Mouse (Mus musculus) kidney, postnatal 10 days (tissue): ENCODE results near the gene Ninj1.
A peak's percentile ranks its signal among the peaks of the same experiment; 100 is the strongest.

ENCODE experiments used
- DNase-seq: peaks from one replicate; pipeline ENCODE4 v3.0.0; 2021; ENCODE audit warnings: mixed read lengths

Gene Ninj1

DNA sequence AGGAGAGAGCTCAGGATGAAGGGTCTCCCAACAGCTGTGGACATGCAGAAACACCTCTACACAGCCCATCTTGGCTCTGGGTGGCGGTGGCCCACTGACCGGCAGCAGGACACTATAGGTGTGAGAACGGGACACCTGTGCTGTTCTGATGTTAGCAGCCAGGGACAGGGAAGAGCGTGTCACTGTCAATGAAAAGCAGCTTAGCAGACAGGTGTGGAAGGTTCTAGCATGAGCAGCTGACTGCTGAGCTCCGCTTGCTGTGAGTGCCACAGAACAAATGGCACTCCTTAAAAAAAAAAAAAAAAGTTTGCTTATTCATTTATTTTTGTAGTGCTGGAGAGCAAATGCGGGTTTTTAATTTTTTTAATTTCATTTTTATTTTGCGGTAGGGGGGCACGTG lies 50.3 kb downstream of the Ninj1 start:
- no peak for DNase-seq

- no peak for DNase-seq
Measured at GRCm38 (mm10) chr13:49238737-49239136, 51.5 kb downstream of the Ninj1 start.

DNA sequence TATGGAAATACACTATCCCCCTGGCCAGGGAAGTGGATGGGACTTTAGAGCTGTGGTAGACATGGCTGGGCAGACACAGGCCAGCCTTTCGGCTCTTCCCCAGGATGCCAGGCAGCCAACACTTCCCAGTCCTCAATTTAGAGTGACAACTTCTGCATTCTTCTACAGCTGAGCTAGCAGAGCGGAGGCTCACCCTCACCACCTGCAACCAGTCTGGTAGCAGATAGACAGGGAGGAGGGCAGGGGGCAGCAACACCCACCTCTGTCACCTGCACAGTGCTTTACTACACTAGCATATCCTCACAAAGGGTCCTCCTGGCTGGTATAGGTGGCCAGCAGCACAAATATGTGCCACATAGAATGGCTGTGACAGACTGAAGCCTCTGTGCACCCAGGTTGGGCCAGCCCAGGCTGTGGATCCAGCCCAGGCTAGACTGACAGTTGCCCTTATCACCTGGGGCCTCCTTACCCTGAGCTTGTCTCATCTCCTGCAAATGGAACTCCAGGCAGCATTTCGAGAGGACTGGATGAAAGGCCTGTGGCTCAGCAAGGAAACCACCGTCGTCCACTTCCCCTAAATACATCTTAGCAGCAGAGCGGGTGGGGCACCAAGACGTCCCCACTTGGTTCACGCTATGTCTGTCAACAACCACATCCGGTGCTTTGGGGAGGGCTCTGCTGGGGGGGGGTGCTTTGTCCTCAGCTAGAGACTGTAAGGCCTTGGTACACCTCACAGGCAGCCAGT lies 55.2 kb downstream of the Ninj1 start:
- no peak for DNase-seq

DNA sequence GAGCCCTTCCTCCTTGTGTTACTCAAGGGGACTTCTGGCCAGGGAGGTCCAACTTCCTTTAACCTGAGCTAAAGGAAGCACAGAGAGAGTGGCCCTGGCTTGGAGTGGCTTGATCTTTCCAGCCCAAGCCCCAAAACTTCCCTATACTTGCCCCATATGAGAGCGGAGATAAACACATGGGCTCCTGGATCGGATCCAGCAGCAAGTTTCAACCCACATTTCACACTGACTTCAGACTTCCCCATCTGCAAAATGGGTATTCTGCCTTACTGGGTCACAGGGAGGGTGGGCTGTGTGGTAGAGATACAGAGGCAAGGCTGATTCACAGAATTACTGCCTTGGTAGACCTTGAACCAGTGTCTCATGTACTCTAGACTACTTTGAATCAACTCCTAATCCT lies 56.2 kb downstream of the Ninj1 start:
- DNase-seq: no peak

GRCm38 (mm10) chr13:49245251-49245650 lies 58.0 kb downstream of the Ninj1 start:
- peak; percentile 69 for DNase-seq
